Mouse (Mus musculus): ENCODE measurements at regions not wholly inside any gene's neighbourhood (a gene's known extent, or its start where the extent isn't known, plus 50 kb on each side); places are given as distances from the start of the nearest gene placed in this dataset.

- Histone ChIP-seq H3K4me2 (ENCODE audit: low read depth, low read length, severe bottlenecking) (no peak overlapping the region), H3K27me3 (ENCODE audit: control insufficient read depth, insufficient read depth, low read length) (no peaks in the 10 kb centered on the region), H3K4me3 (ENCODE audit: low read depth, low read length) (no peak overlapping the region), H3K4me1 (replicated peaks; ENCODE audit: control insufficient read depth, insufficient read depth, low read length) (no peaks in the 10 kb centered on the region), H3K36me3 (ENCODE audit: control insufficient read depth, insufficient read depth, low read length) (no peaks in the 10 kb centered on the region), H3K9ac (ENCODE audit: low read length) (no peak overlapping the region), H3K9me3 (ENCODE audit: control insufficient read depth, low read length) (no peaks in the 10 kb centered on the region), H3K27ac (ENCODE audit: low read depth, low read length) (no peak overlapping the region)
- 91% methylated on average over 2 of the region's 2 CpGs for WGBS
- DNase-seq (ENCODE audit: low spot score) = no peak
- no peak for ATAC-seq (replicated peaks; ENCODE audit: low FRiP score)
Observed at GRCm38 (mm10) chr9:33356621-33357020, 720.6 kb downstream of the Ets1 start.

GRCm38 (mm10) chr9:33360966-33361365 is 724.9 kb downstream of the Ets1 start:
- Histone ChIP-seq H3K4me3 (ENCODE audit: low read depth, low read length) (no peak overlapping the region), H3K36me3 (ENCODE audit: control insufficient read depth, insufficient read depth, low read length) (no peaks in the 10 kb centered on the region), H3K9me3 (ENCODE audit: control insufficient read depth, low read length) (no peaks in the 10 kb centered on the region), H3K27me3 (ENCODE audit: control insufficient read depth, insufficient read depth, low read length) (no peaks in the 10 kb centered on the region), H3K27ac (ENCODE audit: low read depth, low read length) (no peak overlapping the region), H3K4me1 (replicated peaks; ENCODE audit: control insufficient read depth, insufficient read depth, low read length) (no peaks in the 10 kb centered on the region), H3K4me2 (ENCODE audit: low read depth, low read length, severe bottlenecking) (no peak overlapping the region), H3K9ac (ENCODE audit: low read length) (no peak overlapping the region)
- DNase-seq (ENCODE audit: low spot score) = no peak
- no peak for ATAC-seq (replicated peaks; ENCODE audit: low FRiP score)
- 87% methylated on average over 5 of the region's 5 CpGs for WGBS

GRCm38 (mm10) chr9:33389170-33389569 is 753.1 kb downstream of the Ets1 start:
- no peak overlapping the region for H3K4me3 ChIP-seq (ENCODE audit: low read depth, low read length)
- no peaks in the 10 kb centered on the region for H3K36me3 ChIP-seq (ENCODE audit: control insufficient read depth, insufficient read depth, low read length)
- no peak overlapping the region for H3K9ac ChIP-seq (ENCODE audit: low read length)
- no peak overlapping the region for H3K27ac ChIP-seq (ENCODE audit: low read depth, low read length)
- H3K9me3 ChIP-seq (ENCODE audit: control insufficient read depth, low read length) = no peaks in the 10 kb centered on the region
- no peaks in the 10 kb centered on the region for H3K27me3 ChIP-seq (ENCODE audit: control insufficient read depth, insufficient read depth, low read length)
- DNase-seq (ENCODE audit: low spot score) (no peak), ATAC-seq (replicated peaks; ENCODE audit: low FRiP score) (no peak)
- H3K4me2 ChIP-seq (ENCODE audit: low read depth, low read length, severe bottlenecking) = no peak overlapping the region
- H3K4me1 ChIP-seq (replicated peaks; ENCODE audit: control insufficient read depth, insufficient read depth, low read length) = no peaks in the 10 kb centered on the region

GRCm38 (mm10) chr9:33404691-33405090 is 768.7 kb downstream of the Ets1 start:
- no peak overlapping the region for H3K4me3 ChIP-seq (ENCODE audit: low read depth, low read length)
- H3K9me3 ChIP-seq (ENCODE audit: control insufficient read depth, low read length) = no peaks in the 10 kb centered on the region
- H3K27ac ChIP-seq (ENCODE audit: low read depth, low read length) = no peak overlapping the region
- H3K36me3 ChIP-seq (ENCODE audit: control insufficient read depth, insufficient read depth, low read length) = no peaks in the 10 kb centered on the region
- no peak overlapping the region for H3K9ac ChIP-seq (ENCODE audit: low read length)
- no peaks in the 10 kb centered on the region for H3K27me3 ChIP-seq (ENCODE audit: control insufficient read depth, insufficient read depth, low read length)
- DNase-seq (ENCODE audit: low spot score) (no peak), ATAC-seq (replicated peaks; ENCODE audit: low FRiP score) (no peak)
- no peak overlapping the region for H3K4me2 ChIP-seq (ENCODE audit: low read depth, low read length, severe bottlenecking)
- 95% methylated on average over 4 of the region's 4 CpGs for WGBS
- no peaks in the 10 kb centered on the region for H3K4me1 ChIP-seq (replicated peaks; ENCODE audit: control insufficient read depth, insufficient read depth, low read length)

- 92% methylated on average over 2 of the region's 2 CpGs for WGBS
- no peak overlapping the region for H3K27ac ChIP-seq (ENCODE audit: low read depth, low read length)
- no peak for ATAC-seq (replicated peaks; ENCODE audit: low FRiP score)
- H3K9ac ChIP-seq (ENCODE audit: low read length) = no peak overlapping the region
- no peaks in the 10 kb centered on the region for H3K36me3 ChIP-seq (ENCODE audit: control insufficient read depth, insufficient read depth, low read length)
- H3K27me3 ChIP-seq (ENCODE audit: control insufficient read depth, insufficient read depth, low read length) = no peaks in the 10 kb centered on the region
- H3K4me2 ChIP-seq (ENCODE audit: low read depth, low read length, severe bottlenecking) = no peak overlapping the region
- H3K4me1 ChIP-seq (replicated peaks; ENCODE audit: control insufficient read depth, insufficient read depth, low read length) = no peaks in the 10 kb centered on the region
- no peaks in the 10 kb centered on the region for H3K9me3 ChIP-seq (ENCODE audit: control insufficient read depth, low read length)
- no peak overlapping the region for H3K4me3 ChIP-seq (ENCODE audit: low read depth, low read length)
- no peak for DNase-seq (ENCODE audit: low spot score)
Observed at GRCm38 (mm10) chr9:33407517-33407916, 771.5 kb downstream of the Ets1 start.

- no peaks in the 10 kb centered on the region for H3K27me3 ChIP-seq (ENCODE audit: control insufficient read depth, insufficient read depth, low read length)
- H3K4me3 ChIP-seq (ENCODE audit: low read depth, low read length) = no peak overlapping the region
- no peak overlapping the region for H3K4me2 ChIP-seq (ENCODE audit: low read depth, low read length, severe bottlenecking)
- H3K27ac ChIP-seq (ENCODE audit: low read depth, low read length) = no peak overlapping the region
- H3K9me3 ChIP-seq (ENCODE audit: control insufficient read depth, low read length) = no peaks in the 10 kb centered on the region
- H3K4me1 ChIP-seq (replicated peaks; ENCODE audit: control insufficient read depth, insufficient read depth, low read length) = no peaks in the 10 kb centered on the region
- ATAC-seq (replicated peaks; ENCODE audit: low FRiP score) (no peak), DNase-seq (ENCODE audit: low spot score) (no peak)
- 41% methylated on average over 2 of the region's 2 CpGs for WGBS
- H3K9ac ChIP-seq (ENCODE audit: low read length) = no peak overlapping the region
- no peaks in the 10 kb centered on the region for H3K36me3 ChIP-seq (ENCODE audit: control insufficient read depth, insufficient read depth, low read length)
Observed at GRCm38 (mm10) chr9:33423781-33424180, 787.8 kb downstream of the Ets1 start.

- Histone ChIP-seq H3K4me2 (ENCODE audit: low read depth, low read length, severe bottlenecking) (no peak overlapping the region), H3K4me1 (replicated peaks; ENCODE audit: control insufficient read depth, insufficient read depth, low read length) (no peaks in the 10 kb centered on the region), H3K27me3 (ENCODE audit: control insufficient read depth, insufficient read depth, low read length) (no peaks in the 10 kb centered on the region), H3K27ac (ENCODE audit: low read depth, low read length) (no peak overlapping the region), H3K9me3 (ENCODE audit: control insufficient read depth, low read length) (no peaks in the 10 kb centered on the region), H3K9ac (ENCODE audit: low read length) (no peak overlapping the region), H3K4me3 (ENCODE audit: low read depth, low read length) (no peak overlapping the region), H3K36me3 (ENCODE audit: control insufficient read depth, insufficient read depth, low read length) (no peaks in the 10 kb centered on the region)
- DNase-seq (ENCODE audit: low spot score) (no peak), ATAC-seq (replicated peaks; ENCODE audit: low FRiP score) (no peak)
- 83% methylated on average over 4 of the region's 4 CpGs for WGBS
Observed at GRCm38 (mm10) chr9:33436459-33436858, 800.4 kb downstream of the Ets1 start.

- Histone ChIP-seq H3K9me3 (ENCODE audit: control insufficient read depth, low read length) (no peaks in the 10 kb centered on the region), H3K36me3 (ENCODE audit: control insufficient read depth, insufficient read depth, low read length) (no peaks in the 10 kb centered on the region), H3K4me2 (ENCODE audit: low read depth, low read length, severe bottlenecking) (no peak overlapping the region), H3K27ac (ENCODE audit: low read depth, low read length) (no peak overlapping the region), H3K9ac (ENCODE audit: low read length) (no peak overlapping the region), H3K4me3 (ENCODE audit: low read depth, low read length) (no peak overlapping the region), H3K4me1 (replicated peaks; ENCODE audit: control insufficient read depth, insufficient read depth, low read length) (no peaks in the 10 kb centered on the region), H3K27me3 (ENCODE audit: control insufficient read depth, insufficient read depth, low read length) (no peaks in the 10 kb centered on the region)
- DNase-seq (ENCODE audit: low spot score) = no peak
- no peak for ATAC-seq (replicated peaks; ENCODE audit: low FRiP score)
- 68% methylated on average over 5 of the region's 5 CpGs for WGBS
Observed at GRCm38 (mm10) chr9:33442266-33442665, 806.2 kb downstream of the Ets1 start.

- Histone ChIP-seq H3K4me3 (ENCODE audit: low read depth, low read length) (no peak overlapping the region), H3K27me3 (ENCODE audit: control insufficient read depth, insufficient read depth, low read length) (no peaks in the 10 kb centered on the region), H3K4me1 (replicated peaks; ENCODE audit: control insufficient read depth, insufficient read depth, low read length) (no peaks in the 10 kb centered on the region), H3K9ac (ENCODE audit: low read length) (no peak overlapping the region), H3K4me2 (ENCODE audit: low read depth, low read length, severe bottlenecking) (no peak overlapping the region), H3K36me3 (ENCODE audit: control insufficient read depth, insufficient read depth, low read length) (no peaks in the 10 kb centered on the region), H3K9me3 (ENCODE audit: control insufficient read depth, low read length) (no peaks in the 10 kb centered on the region), H3K27ac (ENCODE audit: low read depth, low read length) (no peak overlapping the region)
- ATAC-seq (replicated peaks; ENCODE audit: low FRiP score) (no peak), DNase-seq (ENCODE audit: low spot score) (no peak)
- WGBS = 55% methylated on average over 1 of the region's 1 CpGs
Observed at GRCm38 (mm10) chr9:33445902-33446301, 809.9 kb downstream of the Ets1 start.
